Mouse (Mus musculus) left cerebral cortex, adult 2 months (tissue): Measurements from ENCODE around the gene Mmp17. TPM values are rescaled to one million over a fixed set of nuclear protein-coding genes. Genes with fewer than 3 reads are reported as not detected.

Experiments used
- DNase-seq, 2 experiments: peaks; one replicate each; pipeline ENCODE4 v3.0.0; 2021 to 2022; ENCODE audit warnings: low spot score in 2 of 2, mixed read lengths in 1 of 2; ENCODE audit errors: extremely low spot score in 1 of 2
- H3K27ac ChIP-seq: fragments of 200-600 bp; 2 replicates; pipeline ENCODE4 v1.8.1; 2022
- H3K4me3 ChIP-seq: fragments of 200-600 bp; 2 replicates; pipeline ENCODE4 v1.8.1; 2022
- CTCF ChIP-seq: fragments of 200-600 bp; IDR thresholded peaks from 2 replicates; pipeline ENCODE4 v1.8.1; 2022; ENCODE audit warnings: antibody characterized with exemption, mild to moderate bottlenecking, moderate library complexity
- intact Hi-C: fragments of 180-260 bp; cut with DNase I; formaldehyde crosslinking; loops from one replicate; pipeline ENCODE4 v1.15.1; 2025
- total RNA-seq, 2 experiments: library from RNA; stranded (reverse); gene quantifications; 2 replicates each; pipeline ENCODE4 v1.2.3; 2021

Gene Mmp17
- total RNA-seq, 2 experiments from 2014 or later, result 107 to 113 TPM

DNA sequence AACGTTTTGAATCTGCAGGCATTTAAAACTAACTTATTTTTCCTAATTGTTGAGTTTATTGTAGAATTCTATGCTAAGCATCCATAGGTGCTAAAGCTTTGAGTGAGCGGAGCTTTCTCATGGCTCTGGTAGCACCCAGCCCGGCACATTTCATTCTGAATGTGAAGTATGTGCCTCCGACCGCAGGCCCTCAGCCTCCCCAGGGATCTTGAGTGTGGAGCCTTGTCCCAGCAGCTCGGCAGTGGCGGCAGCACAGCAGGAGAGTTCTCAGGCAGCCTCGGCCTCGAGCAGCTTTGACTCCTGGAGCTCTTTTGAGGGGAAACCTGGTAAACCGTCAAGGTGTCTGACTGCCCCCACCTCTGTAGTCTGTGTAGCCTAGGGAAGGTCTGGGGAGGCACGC, 24.7 kb upstream of the Mmp17 start:
- no peak for DNase-seq
- TF ChIP-seq CTCF, result no peak
- intact Hi-C loops, result no loop called here
- Histone ChIP-seq H3K27ac (peak overlapping the region; percentile 20; the same call in 1 of the 2 replicates), H3K4me3 (no peak overlapping the region)

DNA sequence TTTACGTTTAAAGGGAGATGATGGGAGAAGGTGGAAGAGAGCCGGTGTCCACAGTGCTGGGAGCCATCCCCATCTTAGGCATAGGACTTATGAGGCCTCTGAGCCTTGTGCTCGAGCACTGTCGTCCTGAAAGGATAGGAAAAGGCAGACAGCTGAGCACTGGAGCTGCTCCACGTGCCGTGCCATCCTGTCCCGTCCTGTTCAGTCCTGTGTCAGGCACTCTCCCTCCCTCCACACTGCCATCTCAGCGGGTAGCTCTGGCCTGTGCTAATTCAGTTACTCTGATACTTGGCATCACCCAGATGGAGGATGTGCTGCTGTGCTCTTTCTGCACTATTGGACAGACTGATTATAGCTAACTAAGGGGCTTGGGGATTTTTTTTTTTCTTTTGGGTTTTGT, 21.6 kb upstream of the Mmp17 start:
- intact Hi-C loops, result no loop called here
- TF ChIP-seq CTCF, result no peak
- no peak overlapping the region for H3K27ac ChIP-seq
- no peak for DNase-seq
- no peak overlapping the region for H3K4me3 ChIP-seq

DNA sequence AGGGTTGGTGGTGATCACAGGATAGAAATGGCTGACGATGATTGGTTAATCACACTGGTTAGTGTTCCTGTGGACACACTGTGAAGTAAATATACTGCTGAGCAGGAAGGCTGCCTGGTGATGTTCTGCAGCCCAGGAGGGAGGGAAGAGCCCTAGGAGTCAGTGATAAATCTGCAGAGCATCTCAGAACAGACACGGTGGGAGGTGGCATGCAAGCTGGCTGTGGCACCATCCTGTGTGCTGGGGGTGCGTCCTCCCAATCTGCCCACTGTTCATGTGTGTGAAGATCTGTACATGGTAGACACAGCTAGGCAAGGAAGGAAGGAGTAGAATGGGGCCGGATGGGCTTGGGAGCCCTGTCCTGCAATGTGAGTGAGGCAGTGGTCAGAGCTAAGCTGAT, 15.4 kb upstream of the Mmp17 start:
- intact Hi-C loops, result no loop called here
- no peak for DNase-seq
- TF ChIP-seq CTCF, result no peak
- peak overlapping the region; percentile 24 for H3K27ac ChIP-seq
- H3K4me3 ChIP-seq, result no peak overlapping the region

DNA sequence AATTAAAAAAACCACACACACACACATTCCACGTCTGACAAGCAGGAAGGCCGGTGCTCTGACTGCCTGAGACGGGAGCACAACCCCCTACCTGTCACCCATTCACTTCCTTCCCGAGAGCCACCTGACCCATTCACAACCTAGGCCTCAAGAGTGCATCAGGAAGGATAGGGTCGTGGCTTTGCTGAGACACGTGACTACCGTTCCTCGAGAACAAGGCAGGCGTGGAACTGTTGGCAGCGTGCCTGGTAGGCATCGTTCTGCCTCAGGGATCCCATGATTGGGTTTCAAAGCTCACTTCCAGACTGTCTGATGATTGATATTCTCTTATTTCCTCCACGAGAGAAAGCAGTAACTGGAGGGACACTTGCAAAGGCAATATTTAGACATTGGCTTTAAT, 5.8 kb upstream of the Mmp17 start:
- no peak for TF ChIP-seq CTCF
- intact Hi-C loops, result no loop called here
- Histone ChIP-seq H3K27ac (no peak overlapping the region), H3K4me3 (no peak overlapping the region)
- no peak for DNase-seq

DNA sequence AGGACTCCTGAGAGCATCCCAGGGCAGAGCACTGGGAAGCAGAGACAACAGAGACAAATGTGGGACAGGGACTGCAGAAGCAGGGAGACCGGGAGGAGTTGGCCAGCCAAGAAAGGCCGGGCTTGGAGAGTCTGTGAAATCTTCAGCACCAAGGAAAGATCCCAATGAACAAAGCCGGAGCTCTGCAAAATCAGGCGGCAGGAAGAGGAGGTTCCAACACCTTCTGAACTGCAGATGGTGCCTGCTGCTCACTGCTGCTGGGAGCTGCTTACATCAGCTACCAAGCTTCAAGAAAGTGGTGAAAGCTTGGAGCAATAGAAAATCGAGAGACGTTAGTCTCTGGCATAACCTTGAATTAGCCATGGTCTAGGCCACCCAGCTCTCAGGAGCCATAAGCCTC, 3.9 kb upstream of the Mmp17 start:
- TF ChIP-seq CTCF, result no peak

DNA sequence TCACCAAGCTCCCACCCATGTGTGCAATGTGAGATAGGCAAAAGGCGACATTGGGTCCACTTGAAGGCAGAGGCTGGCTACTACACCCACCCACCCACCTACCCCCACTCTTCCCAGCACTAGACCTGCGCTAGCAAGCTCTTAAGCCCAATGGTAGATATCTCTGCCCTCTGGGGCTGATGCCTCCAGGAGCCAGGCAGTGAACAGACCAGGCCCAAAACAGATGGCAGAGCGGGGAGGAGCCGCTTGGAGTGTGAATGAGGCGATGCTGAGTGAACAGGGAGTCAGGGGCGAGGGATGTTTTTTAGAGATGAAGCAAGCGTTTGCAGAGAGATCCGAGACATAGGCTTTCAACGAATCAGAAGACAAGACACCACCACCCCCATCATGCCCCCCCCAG, 3.4 kb upstream of the Mmp17 start:
- intact Hi-C loops, result loop anchor here (2.0 to 5.0 kb wide), 4 partner anchors 46 to 458 kb away; no protein-coding TSS in a partner anchor
- TF ChIP-seq CTCF, result no peak
- H3K27ac ChIP-seq, result peak overlapping the region; percentile 88
- peak; percentile 49 for DNase-seq
- H3K4me3 ChIP-seq, result no peak overlapping the region

More for the DNA sequence above, 3.9 kb upstream of the Mmp17 start:
- Histone ChIP-seq H3K27ac (peak overlapping the region; percentile 88), H3K4me3 (no peak overlapping the region)
- intact Hi-C loops, result loop anchor here (2.0 to 5.0 kb wide), 4 partner anchors 45 to 458 kb away; no protein-coding TSS in a partner anchor
- no peak for DNase-seq

DNA sequence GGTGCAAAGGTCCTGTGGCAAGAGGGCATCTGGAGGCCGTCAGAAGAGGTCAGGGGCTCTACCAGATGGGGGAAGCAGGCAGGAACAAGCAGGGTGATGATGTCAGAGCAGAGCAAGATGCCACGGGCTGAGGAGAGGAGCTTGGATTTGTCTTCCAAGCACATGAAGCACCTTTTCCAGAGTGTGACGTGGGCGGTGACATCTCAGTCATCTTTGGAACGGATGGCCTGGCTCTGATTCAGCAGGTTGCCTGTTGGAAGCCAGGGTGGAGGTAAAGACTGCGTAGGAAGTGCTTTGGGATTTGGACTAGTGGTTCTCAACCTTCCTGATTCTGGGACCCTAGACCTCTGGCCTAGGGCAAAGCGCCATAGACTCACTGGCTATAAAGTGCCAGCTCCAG, 3.0 kb upstream of the Mmp17 start:
- peak overlapping the region; percentile 88 for H3K27ac ChIP-seq
- DNase-seq, result peak; percentile 68 to 71
- intact Hi-C loops, result loop anchor here (2.0 to 5.0 kb wide), 4 partner anchors 46 to 459 kb away; no protein-coding TSS in a partner anchor
- TF ChIP-seq CTCF, result no peak
- no peak overlapping the region for H3K4me3 ChIP-seq

DNA sequence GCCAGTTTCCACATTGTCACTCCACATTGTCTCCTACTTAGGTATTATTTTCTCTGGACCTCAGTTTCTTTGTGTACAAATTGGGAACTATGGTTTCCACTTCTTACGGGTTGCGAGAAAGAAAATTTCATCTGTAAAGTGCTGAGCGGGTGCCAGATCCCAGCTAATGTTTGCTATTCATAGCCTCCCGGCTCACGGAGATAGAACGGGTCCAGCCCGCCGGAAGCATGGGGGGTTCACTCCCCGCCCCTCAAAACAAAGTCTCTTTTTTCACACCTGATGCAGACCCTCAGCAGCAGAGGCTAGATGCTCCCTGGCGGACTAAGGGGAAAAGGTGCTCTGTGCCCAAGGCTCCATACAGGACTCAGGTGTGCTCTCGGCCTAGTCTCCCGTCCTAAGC, 638 bp upstream of the Mmp17 start:
- H3K27ac ChIP-seq, result peak overlapping the region; percentile 83
- no peak for TF ChIP-seq CTCF
- no peak for DNase-seq

DNA sequence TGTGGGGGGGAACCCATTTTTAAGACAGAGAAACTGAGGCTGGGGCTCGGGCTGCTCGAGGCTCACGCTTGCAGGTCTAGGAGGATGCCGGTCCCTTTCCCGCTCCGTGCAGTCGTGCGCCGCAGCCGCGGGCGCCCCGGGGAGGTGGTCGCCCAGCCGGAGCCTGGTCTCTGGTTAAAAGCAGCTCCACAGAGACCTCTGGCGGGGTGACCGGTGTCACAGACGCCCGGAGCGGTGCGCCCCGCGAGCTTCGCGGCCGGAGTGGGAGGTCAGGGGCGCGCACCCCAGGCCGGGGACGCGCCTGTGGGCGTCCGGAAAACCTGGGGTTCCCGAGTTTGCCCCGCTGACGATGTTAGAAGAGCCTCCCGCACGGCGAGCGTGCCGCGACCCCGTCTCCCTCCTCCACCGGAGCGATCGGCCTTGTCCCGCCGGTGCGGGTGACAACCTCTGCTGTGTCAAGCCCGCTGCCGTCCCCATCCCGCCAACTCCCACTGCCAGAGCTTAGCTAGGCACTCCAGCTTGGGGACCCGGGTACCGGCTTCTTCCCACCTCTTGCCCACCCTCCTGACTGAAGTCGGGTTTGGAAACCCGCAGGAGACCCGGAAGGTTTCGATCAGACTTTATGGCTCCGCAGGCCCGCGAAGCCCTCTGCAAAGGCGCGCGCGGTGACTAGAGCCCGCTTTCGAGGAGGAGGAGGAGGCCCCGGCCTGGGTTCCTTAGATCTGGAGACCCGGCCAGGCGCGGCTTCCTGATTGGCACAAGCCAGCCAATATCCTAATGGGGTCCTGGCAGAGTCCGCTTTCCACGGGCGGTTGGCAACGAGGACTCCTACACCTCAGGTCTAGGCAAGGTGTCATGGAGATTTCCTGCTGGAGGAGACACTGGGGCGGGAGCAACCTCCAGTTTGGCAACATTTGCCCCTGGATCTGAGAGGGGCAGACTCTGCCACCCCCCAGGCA, 893 bp downstream of the Mmp17 start:
- DNase-seq, result peak; percentile 47 to 54
- peak overlapping the region; percentile 83 for H3K27ac ChIP-seq
- intact Hi-C loops, result loop anchor here (1.0 to 5.0 kb wide), 5 partner anchors 133 to 463 kb away; no protein-coding TSS in a partner anchor
- TF ChIP-seq CTCF, result no peak; the same call in 1 of the 2 replicates
- peak overlapping the region; percentile 82 for H3K4me3 ChIP-seq

More for the DNA sequence above, 638 bp upstream of the Mmp17 start:
- peak overlapping the region; percentile 82 for H3K4me3 ChIP-seq
- intact Hi-C loops, result loop anchor here (2.0 to 5.0 kb wide), 3 partner anchors 83 to 461 kb away; partner anchors contain the start of gene Sfswap

DNA sequence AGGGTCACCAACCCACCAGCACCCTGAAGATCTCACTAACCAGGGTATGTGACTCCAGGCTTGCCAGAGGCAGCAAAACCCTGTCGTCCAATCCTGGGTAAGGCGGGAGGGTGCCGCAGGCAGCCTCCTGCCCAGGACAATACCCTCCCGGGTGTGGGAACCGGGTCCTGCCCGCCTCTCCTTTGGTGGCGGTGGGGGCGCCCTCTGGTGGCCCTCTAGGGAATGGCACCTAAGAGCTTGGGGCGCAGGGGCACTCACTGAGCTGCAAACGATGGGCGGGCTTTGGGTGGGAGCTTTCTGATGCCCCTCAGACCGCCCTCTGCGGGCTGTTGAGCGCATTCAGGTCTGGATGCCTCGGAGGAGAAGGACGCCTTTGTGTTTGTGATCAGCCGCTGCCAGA, 2.0 kb downstream of the Mmp17 start:
- peak overlapping the region; percentile 82 for H3K4me3 ChIP-seq
- H3K27ac ChIP-seq, result peak overlapping the region; percentile 29
- intact Hi-C loops, result loop anchor here (1.0 to 2.0 kb wide), 2 partner anchors 407 to 523 kb away; no protein-coding TSS in a partner anchor
- peak; percentile 84 to 90 for DNase-seq
- peak; percentile 93 for TF ChIP-seq CTCF

DNA sequence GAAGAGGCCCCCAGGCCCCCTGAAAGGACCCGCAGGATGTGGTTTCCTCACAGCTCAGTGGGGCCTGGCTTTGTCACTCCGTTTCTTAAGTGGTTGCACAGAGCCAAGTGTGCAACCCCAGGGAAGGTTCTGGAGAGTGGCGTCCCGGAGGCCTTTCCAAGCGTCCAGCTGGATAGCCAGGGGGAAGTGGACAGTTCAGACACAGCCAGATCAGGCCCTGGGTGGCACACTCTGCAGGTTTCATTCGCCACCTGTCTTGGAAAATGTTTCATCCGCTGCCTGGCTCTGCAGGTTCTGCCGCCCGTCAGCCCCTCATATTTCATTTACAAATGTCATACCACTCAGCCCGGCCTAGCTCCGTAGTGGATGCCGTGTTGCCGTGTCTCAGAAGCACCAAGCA, 2.5 kb downstream of the Mmp17 start:
- no peak for DNase-seq
- intact Hi-C loops, result loop anchor here (1.0 to 2.0 kb wide), 2 partner anchors 408 to 523 kb away; no protein-coding TSS in a partner anchor
- no peak for TF ChIP-seq CTCF
- peak overlapping the region; percentile 8; the same call in 1 of the 2 replicates for H3K27ac ChIP-seq
- H3K4me3 ChIP-seq, result peak overlapping the region; percentile 82

DNA sequence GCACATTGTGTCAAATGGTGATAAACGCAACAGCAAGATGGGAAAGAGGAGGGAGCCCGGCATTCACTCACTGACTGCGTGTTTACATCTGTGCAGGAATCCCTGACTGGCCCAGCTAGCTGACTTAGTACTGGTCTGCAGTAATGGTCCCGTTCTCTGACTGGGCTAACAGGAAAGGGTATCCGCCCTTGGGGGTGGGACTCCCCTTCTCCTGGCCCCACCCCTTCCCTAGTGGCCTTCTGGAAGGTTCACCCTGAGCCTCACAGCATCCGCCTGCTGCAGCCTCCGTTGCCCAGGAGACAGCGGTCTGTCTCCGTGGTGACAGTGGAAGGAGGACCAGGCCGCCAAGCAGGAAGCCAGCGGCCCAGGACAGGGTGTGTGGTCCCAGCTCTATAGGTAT, 6.9 kb downstream of the Mmp17 start:
- peak; percentile 46 to 54 for DNase-seq
- TF ChIP-seq CTCF, result no peak
- H3K4me3 ChIP-seq, result peak overlapping the region; percentile 19; the same call in 1 of the 2 replicates
- intact Hi-C loops, result no loop called here
- peak overlapping the region; percentile 7 for H3K27ac ChIP-seq
